Mouse (Mus musculus): ENCODE data around the gene Ythdc1. TPM values are rescaled to one million over a fixed set of nuclear protein-coding genes. Genes with fewer than 3 reads are reported as not detected.

Ythdc1 gene
- polyA plus RNA-seq (2015; fragmentation: Nextera tagmentation; extraction: Ambion mirVana) = 40.3 and 40.7 TPM in 2 replicates

DNA sequence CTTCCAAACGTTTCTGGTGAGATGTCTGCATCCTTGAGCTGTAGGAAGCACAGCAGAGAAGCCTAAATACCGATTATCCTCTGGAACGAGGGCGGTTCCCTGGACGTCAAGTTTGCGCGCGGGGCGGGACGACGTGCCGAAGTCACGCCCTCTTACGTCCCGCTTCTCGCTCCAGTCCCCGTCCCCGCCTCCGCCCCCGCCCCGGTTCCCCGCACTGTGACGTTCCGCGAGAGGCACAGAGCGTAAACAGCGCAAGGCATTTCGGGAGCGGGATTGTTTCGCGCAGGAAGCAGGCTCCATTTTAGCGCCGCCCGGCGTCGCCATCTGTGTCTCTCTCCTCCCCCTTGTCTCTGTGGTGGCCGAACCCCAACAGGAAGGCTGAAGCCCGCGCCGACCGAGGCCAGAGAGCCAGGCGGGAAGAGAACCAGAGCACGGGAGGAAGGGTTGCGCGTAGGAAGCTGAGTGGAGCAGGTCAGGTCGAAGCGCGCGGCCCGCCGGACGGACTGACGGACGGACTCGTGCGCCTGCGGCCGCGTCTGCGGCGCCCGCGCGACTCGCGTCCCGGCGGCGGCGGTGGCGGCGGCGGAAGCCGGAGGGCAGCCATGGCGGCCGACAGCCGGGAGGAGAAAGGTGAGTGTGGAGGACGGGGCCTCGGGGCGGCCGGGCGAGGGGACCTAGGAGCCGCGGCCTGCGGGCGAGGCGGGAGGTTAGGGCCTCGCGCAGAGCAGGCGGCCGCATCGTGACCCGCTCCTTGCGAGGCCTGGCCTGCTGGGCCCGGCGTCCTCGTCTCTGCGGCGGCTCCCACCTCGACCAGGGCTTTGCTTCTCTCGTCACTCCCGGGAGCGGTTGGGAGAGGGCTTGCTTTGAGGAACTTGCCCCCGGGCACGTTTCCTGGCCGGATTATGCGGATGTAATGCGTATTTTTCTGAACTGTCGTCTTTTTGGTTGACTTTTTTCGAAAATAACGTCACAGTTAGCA, at the start of gene Ythdc1:
TSS of gene Ythdc1 (plus strand) at position 260 of the 979 bp plus-strand sequence.
- no peaks in the 10 kb centered on the region for H3K4me1 ChIP-seq
- under 1% methylated on average over 99 of the region's 111 CpGs for WGBS
- no peaks in the 10 kb centered on the region for H3K9me3 ChIP-seq (replicated peaks)
- H3K4me2 ChIP-seq = peak within 1 kb of the TSS; percentile 64
- H3K27ac ChIP-seq = peak within 1 kb of the TSS; percentile 99
- ATAC-seq (replicated peaks; ENCODE audit: low FRiP score) = peak; percentile 99
- H3K27me3 ChIP-seq = no peaks in the 10 kb centered on the region
- H3K4me3 ChIP-seq (replicated peaks) = peak within 1 kb of the TSS; percentile 95
- H3K36me3 ChIP-seq = no peaks in the 10 kb centered on the region
- peak within 1 kb of the TSS; percentile 97 for H3K9ac ChIP-seq

DNA sequence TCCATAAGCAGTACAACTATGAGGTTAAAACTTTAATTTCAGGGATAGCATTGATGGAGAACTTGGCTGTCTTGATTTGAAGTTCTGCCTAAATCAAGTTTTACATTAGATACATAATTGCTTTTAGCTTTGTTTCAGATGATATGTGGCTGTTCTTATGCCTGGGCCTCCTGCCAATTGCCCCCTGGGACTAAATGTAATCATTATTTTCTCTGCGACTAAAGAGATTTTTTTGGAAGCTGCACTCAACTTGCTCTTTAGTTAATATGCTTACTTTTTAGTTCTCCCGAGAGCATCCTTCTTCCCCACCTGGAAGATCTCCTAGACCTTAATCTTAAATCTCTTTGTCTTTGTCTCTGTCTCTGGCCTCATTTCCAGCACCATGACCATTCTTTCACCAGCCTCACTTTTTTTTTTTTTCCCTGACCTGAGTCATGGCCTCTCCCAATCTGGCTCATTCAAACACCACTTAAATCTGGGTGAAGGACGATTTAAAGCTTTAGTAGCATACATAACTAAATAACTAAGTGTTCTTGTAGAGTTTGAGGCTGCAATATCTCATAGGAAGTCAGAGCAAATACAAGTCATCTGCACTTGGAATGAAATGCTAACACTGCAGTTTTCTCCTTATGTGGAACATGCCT, 34.9 kb upstream of the Ythdc1 start:
- no peak overlapping the region for H3K4me3 ChIP-seq (replicated peaks)
- H3K4me1 ChIP-seq = no peaks in the 10 kb centered on the region
- no peak overlapping the region for H3K9ac ChIP-seq
- no peaks in the 10 kb centered on the region for H3K27me3 ChIP-seq
- no peaks in the 10 kb centered on the region for H3K36me3 ChIP-seq
- no peak overlapping the region for H3K27ac ChIP-seq
- ATAC-seq (replicated peaks; ENCODE audit: low FRiP score) = no peak
- 40% methylated on average over 3 of the region's 3 CpGs for WGBS
- H3K4me2 ChIP-seq = no peak overlapping the region
- H3K9me3 ChIP-seq (replicated peaks) = no peaks in the 10 kb centered on the region

DNA sequence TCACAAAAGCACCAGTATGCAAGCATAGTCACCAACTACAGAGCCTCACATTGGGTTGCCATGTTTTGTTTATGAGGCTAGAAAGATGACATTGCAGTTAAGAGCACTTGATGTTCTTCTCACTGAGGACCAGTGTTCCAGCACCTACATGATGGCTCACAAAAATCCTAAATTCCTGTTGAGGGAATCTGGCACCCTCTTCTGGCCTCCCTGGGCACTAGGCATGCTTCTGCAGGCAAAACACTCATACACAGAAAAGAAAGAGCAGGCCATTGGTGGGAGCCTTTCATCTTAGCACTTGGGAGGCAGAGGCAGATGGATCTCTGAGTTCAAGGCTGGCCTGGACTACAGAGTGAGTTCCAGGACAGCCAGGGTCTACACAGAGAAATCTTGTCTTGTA, 33.0 kb upstream of the Ythdc1 start:
- H3K27ac ChIP-seq = no peak overlapping the region
- no peak for ATAC-seq (replicated peaks; ENCODE audit: low FRiP score)

GRCm38 (mm10) chr5:86776941-86777340, 27.1 kb upstream of the Ythdc1 start:
- Histone ChIP-seq H3K27ac (no peak overlapping the region), H3K9ac (no peak overlapping the region), H3K27me3 (no peaks in the 10 kb centered on the region), H3K4me3 (replicated peaks) (no peak overlapping the region), H3K9me3 (replicated peaks) (no peaks in the 10 kb centered on the region), H3K4me1 (no peaks in the 10 kb centered on the region), H3K36me3 (no peaks in the 10 kb centered on the region), H3K4me2 (no peak overlapping the region)
- WGBS = 86% methylated on average over 5 of the region's 5 CpGs
- ATAC-seq (replicated peaks; ENCODE audit: low FRiP score) = no peak

More for the DNA sequence above, 33.0 kb upstream of the Ythdc1 start:
- H3K4me1 ChIP-seq = no peaks in the 10 kb centered on the region
- H3K4me2 ChIP-seq = no peak overlapping the region
- H3K36me3 ChIP-seq = no peaks in the 10 kb centered on the region
- H3K9me3 ChIP-seq (replicated peaks) = no peaks in the 10 kb centered on the region
- H3K27me3 ChIP-seq = no peaks in the 10 kb centered on the region
- H3K4me3 ChIP-seq (replicated peaks) = no peak overlapping the region
- no peak overlapping the region for H3K9ac ChIP-seq

DNA sequence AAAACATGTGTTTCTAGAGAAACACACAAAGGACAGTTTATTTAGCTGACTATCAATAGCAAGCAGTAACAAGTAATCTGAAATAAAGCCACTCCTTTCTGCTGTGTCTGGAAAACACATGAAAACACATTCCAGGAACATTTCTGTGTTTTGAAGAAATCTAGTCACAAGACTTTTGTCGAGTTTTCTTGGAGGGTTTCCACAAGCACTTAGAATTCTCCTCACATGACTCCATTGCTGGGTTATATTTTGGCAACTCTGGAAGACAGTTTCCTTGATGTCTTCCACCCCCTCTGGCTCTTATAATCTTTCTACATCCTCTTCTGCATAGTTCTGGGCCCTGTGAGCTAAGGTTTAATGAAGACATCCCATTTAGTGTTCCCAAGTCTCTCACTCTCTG, 25.6 kb upstream of the Ythdc1 start:
- no peak overlapping the region for H3K4me3 ChIP-seq (replicated peaks)
- 68% methylated on average over 1 of the region's 1 CpGs for WGBS
- H3K36me3 ChIP-seq = no peaks in the 10 kb centered on the region
- no peaks in the 10 kb centered on the region for H3K9me3 ChIP-seq (replicated peaks)
- H3K27me3 ChIP-seq = no peaks in the 10 kb centered on the region
- no peaks in the 10 kb centered on the region for H3K4me1 ChIP-seq
- H3K9ac ChIP-seq = no peak overlapping the region
- no peak overlapping the region for H3K4me2 ChIP-seq
- no peak for ATAC-seq (replicated peaks; ENCODE audit: low FRiP score)
- H3K27ac ChIP-seq = no peak overlapping the region

DNA sequence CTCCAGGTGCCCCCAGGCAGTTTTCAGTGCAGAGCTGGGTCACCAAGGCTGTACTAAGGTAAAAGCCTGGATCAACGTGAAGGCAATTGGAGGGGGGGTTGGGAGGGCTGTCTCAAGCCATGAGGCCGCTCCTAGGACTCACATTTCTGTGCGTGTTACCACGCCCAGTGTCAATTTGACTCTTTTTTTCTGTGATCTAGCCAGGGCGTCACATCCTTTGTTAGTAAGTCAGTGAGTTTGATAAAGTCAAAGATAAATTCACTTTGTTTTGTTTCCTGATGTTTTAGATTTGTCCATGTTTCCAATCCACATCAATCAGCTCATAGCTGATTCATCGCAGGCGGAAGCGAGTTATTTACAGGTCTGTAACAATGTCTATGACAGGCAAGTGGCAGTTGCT, 21.0 kb upstream of the Ythdc1 start:
- Histone ChIP-seq H3K4me1 (no peaks in the 10 kb centered on the region), H3K4me3 (replicated peaks) (no peak overlapping the region), H3K27me3 (no peaks in the 10 kb centered on the region), H3K4me2 (no peak overlapping the region), H3K9me3 (replicated peaks) (no peaks in the 10 kb centered on the region), H3K9ac (no peak overlapping the region), H3K36me3 (no peaks in the 10 kb centered on the region), H3K27ac (no peak overlapping the region)
- WGBS = 60% methylated on average over 8 of the region's 8 CpGs
- no peak for ATAC-seq (replicated peaks; ENCODE audit: low FRiP score)

DNA sequence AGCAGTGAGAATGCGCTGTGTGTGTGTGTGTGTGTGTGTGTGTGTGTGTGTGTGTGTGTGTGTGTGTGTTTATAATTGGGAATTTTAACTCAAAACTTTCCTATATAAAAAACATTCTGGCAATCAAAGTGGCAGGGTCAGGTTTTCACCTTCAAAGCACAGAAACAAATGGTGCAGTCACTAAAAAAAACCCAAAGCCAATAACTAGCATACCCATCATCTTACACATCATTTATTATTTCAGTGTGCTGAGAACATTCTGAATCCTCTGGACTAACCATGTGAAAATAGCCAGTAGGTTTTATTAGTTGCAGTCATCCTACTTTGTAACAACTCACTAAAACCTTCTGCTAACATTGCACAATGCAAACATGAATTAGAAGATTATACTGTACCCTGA, 19.8 kb upstream of the Ythdc1 start:
- ATAC-seq (replicated peaks; ENCODE audit: low FRiP score) = no peak
- no peaks in the 10 kb centered on the region for H3K9me3 ChIP-seq (replicated peaks)
- no peak overlapping the region for H3K4me2 ChIP-seq
- H3K27ac ChIP-seq = no peak overlapping the region
- H3K4me1 ChIP-seq = no peaks in the 10 kb centered on the region
- H3K9ac ChIP-seq = no peak overlapping the region
- WGBS = 91% methylated on average over 1 of the region's 1 CpGs
- no peaks in the 10 kb centered on the region for H3K36me3 ChIP-seq
- H3K4me3 ChIP-seq (replicated peaks) = no peak overlapping the region
- H3K27me3 ChIP-seq = no peaks in the 10 kb centered on the region

GRCm38 (mm10) chr5:86786798-86787197, 17.2 kb upstream of the Ythdc1 start:
- no peaks in the 10 kb centered on the region for H3K9me3 ChIP-seq (replicated peaks)
- 25% methylated on average over 1 of the region's 1 CpGs for WGBS
- no peak overlapping the region for H3K27ac ChIP-seq
- no peak overlapping the region for H3K4me2 ChIP-seq
- no peaks in the 10 kb centered on the region for H3K4me1 ChIP-seq
- no peak overlapping the region for H3K4me3 ChIP-seq (replicated peaks)
- no peak overlapping the region for H3K9ac ChIP-seq
- no peaks in the 10 kb centered on the region for H3K36me3 ChIP-seq
- H3K27me3 ChIP-seq = no peaks in the 10 kb centered on the region
- ATAC-seq (replicated peaks; ENCODE audit: low FRiP score) = no peak

DNA sequence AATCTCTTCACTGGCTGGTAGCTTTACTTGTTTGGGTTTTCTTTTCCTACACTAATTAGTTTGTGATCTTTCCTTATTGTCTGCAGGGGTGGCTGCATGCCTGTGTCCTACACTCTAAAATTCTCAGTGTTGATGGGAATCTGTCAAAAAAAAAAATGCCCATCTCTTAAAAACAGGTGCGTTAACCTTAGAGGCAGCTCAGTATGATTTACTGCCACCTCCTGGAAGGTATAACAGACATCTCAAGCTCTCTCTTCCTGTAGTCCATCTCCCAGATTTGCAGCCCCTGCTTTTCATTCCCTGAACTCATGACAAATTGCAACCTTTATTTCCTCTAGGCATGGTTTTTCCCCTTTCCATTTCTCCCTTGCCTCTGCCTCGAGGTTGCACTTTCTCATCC, 14.1 kb upstream of the Ythdc1 start:
- no peak for ATAC-seq (replicated peaks; ENCODE audit: low FRiP score)

DNA sequence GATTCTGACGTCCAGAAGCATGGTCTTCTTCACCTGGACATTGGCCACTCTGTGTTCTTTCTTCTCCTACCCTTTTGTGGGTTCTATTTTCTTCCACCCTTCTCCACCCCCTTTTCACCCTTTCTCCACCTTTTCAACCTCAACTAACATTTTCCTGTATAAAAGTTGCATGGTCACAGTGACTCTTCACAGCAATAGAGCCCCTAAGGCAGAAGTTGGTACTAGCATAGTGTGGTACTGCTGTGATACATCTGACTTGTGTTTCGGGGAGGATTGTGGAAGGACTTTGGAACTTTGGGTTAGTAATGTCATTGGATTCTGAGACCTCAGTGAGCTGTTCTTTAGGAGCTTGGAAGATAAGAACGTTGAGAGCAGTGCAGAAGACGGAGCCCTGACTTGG, 11.8 kb upstream of the Ythdc1 start:
- Histone ChIP-seq H3K4me2 (no peak overlapping the region), H3K9me3 (replicated peaks) (no peaks in the 10 kb centered on the region), H3K36me3 (no peaks in the 10 kb centered on the region), H3K9ac (no peak overlapping the region), H3K4me1 (no peaks in the 10 kb centered on the region), H3K27ac (no peak overlapping the region), H3K4me3 (replicated peaks) (no peak overlapping the region), H3K27me3 (no peaks in the 10 kb centered on the region)
- 64% methylated on average over 4 of the region's 4 CpGs for WGBS
- no peak for ATAC-seq (replicated peaks; ENCODE audit: low FRiP score)

More for the DNA sequence above, 14.1 kb upstream of the Ythdc1 start:
- no peaks in the 10 kb centered on the region for H3K36me3 ChIP-seq
- no peak overlapping the region for H3K4me3 ChIP-seq (replicated peaks)
- WGBS = 61% methylated on average over 2 of the region's 2 CpGs
- H3K9me3 ChIP-seq (replicated peaks) = no peaks in the 10 kb centered on the region
- no peak overlapping the region for H3K9ac ChIP-seq
- H3K27me3 ChIP-seq = no peaks in the 10 kb centered on the region
- H3K4me2 ChIP-seq = no peak overlapping the region
- no peak overlapping the region for H3K27ac ChIP-seq
- H3K4me1 ChIP-seq = no peaks in the 10 kb centered on the region

DNA sequence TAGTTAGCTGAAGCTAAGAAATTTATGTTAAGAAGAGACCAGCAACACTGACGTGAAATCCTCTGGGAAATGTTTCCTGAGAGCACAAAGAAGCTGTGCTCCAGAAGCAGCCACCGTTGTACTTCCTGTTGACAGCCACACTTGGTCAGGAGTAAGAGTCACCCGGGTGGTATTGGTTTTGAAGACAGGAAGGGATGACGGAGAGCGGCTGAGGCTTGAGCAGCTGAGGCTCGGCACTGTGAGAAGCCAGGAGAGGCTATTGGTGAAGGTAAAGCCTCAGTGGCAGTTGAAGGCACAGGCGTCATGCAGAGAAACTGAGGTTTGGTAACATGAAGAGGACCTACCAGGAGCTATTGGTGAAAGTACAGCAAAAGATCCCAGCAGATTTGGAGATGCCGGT, 11.2 kb upstream of the Ythdc1 start:
- Histone ChIP-seq H3K36me3 (no peaks in the 10 kb centered on the region), H3K4me3 (replicated peaks) (no peak overlapping the region), H3K27ac (no peak overlapping the region), H3K9me3 (replicated peaks) (no peaks in the 10 kb centered on the region), H3K4me2 (no peak overlapping the region), H3K27me3 (no peaks in the 10 kb centered on the region), H3K4me1 (no peaks in the 10 kb centered on the region), H3K9ac (no peak overlapping the region)
- no peak for ATAC-seq (replicated peaks; ENCODE audit: low FRiP score)
- 64% methylated on average over 8 of the region's 8 CpGs for WGBS

- ATAC-seq (replicated peaks; ENCODE audit: low FRiP score) = no peak
- Histone ChIP-seq H3K27me3 (no peaks in the 10 kb centered on the region), H3K4me2 (no peak overlapping the region), H3K9ac (no peak overlapping the region), H3K9me3 (replicated peaks) (no peaks in the 10 kb centered on the region), H3K27ac (no peak overlapping the region), H3K4me1 (no peaks in the 10 kb centered on the region), H3K4me3 (replicated peaks) (no peak overlapping the region), H3K36me3 (peaks cover 38% of the 10 kb centered on the region)
- WGBS = 59% methylated on average over 3 of the region's 3 CpGs
Measured at GRCm38 (mm10) chr5:86816795-86817194, 12.8 kb downstream of the Ythdc1 start.
